Mouse (Mus musculus) liver, embryonic 14.5 days (tissue): ENCODE measurements around the gene Mterf4.

Source experiments
- CTCF ChIP-seq: IDR thresholded peaks from 2 replicates; pipeline ENCODE4 v1.5.1; 2016; ENCODE audit warnings: antibody characterized with exemption, low read depth, control low read depth
- EP300 ChIP-seq: IDR thresholded peaks from 2 replicates; pipeline ENCODE4 v1.6.1; 2016; ENCODE audit warnings: antibody characterized with exemption, low read depth

GRCm38 (mm10) chr1:93349701-93350100, 44.0 kb upstream of the Mterf4 start:
- TF ChIP-seq CTCF (no peak), EP300 (no peak)
